ENCODE assay signal across 23 mouse cellular contexts in genomic region chr16:24607896-24608457, GRCm38 (mm10).
DNase-seq lines count a peak whose midpoint lies in the region; ATAC-seq lines count a peak whose summit lies in the region.
"Had no signal": no experiment of that assay in that cellular context is flagged by ENCODE, and none has a peak within 500 bp of the region (broad histone marks: within the 10 kb centered on the region; RNA-seq: fewer than 3 reads in every experiment).

No protein-coding gene starts in this region.

- H3K4me1 ChIP-seq in intestine, embryonic 14.5 days (replicated peaks; ENCODE audit: control insufficient read depth, insufficient read depth, low read length), result 0 out of 2 replicates have a peak, but pooled peaks cover 6% of the 10 kb centered on the region
- no peaks in the 10 kb centered on the region; the same call in 1 of the 2 replicates for H3K4me1 ChIP-seq in intestine, embryonic 16.5 days (ENCODE audit: control insufficient read depth, insufficient read depth, low read length)
- H3K4me1 ChIP-seq: embryonic facial prominence, embryonic 12.5 days; hindbrain, embryonic 10.5 days; midbrain, embryonic 10.5 days had no signal

- no peak for ATAC-seq in intestine, embryonic 14.5 days (replicated peaks; ENCODE audit: low FRiP score, low TSS enrichment, low read depth)
- ATAC-seq in intestine, embryonic 16.5 days, result no peak
- ATAC-seq: lung, postnatal 0 days; Patski had no signal

- 0 out of 2 replicates have a peak overlapping the region, but pooled peaks have one; percentile 3 for H3K27ac ChIP-seq in intestine, embryonic 14.5 days (ENCODE audit: low read depth)
- no peak overlapping the region for H3K27ac ChIP-seq in intestine, embryonic 16.5 days (ENCODE audit: low read length)
- H3K27ac ChIP-seq: embryonic facial prominence, embryonic 12.5 days; heart, adult 2 months; hindbrain, embryonic 10.5 days; left cerebral cortex, adult 2 months; midbrain, embryonic 10.5 days had no signal

- no peaks in the 10 kb centered on the region for H3K27me3 ChIP-seq in intestine, embryonic 14.5 days (replicated peaks; ENCODE audit: control insufficient read depth, insufficient read depth, low read length)
- no peaks in the 10 kb centered on the region for H3K27me3 ChIP-seq in intestine, embryonic 16.5 days (replicated peaks; ENCODE audit: control insufficient read depth, insufficient read depth, low read length)
- H3K27me3 ChIP-seq: embryonic facial prominence, embryonic 12.5 days; Patski had no signal

- H3K36me3 ChIP-seq in intestine, embryonic 14.5 days (ENCODE audit: control insufficient read depth, insufficient read depth, low read length), result peaks cover 12% of the 10 kb centered on the region
- H3K36me3 ChIP-seq in intestine, embryonic 16.5 days (ENCODE audit: control insufficient read depth, insufficient read depth, low read length), result no peaks in the 10 kb centered on the region
- H3K36me3 ChIP-seq: hindbrain, embryonic 10.5 days; midbrain, embryonic 10.5 days had no signal

- no peak overlapping the region for H3K9ac ChIP-seq in intestine, embryonic 14.5 days (ENCODE audit: low read length)
- H3K9ac ChIP-seq in intestine, embryonic 16.5 days (ENCODE audit: low read depth, low read length), result no peak overlapping the region
- H3K9ac ChIP-seq: embryonic facial prominence, embryonic 12.5 days had no signal

- H3K4me3 ChIP-seq in intestine, embryonic 14.5 days (ENCODE audit: low read depth, low read length), result no peak overlapping the region
- no peak overlapping the region for H3K4me3 ChIP-seq in intestine, embryonic 16.5 days (ENCODE audit: low read length)
- H3K4me3 ChIP-seq: embryonic facial prominence, embryonic 12.5 days; erythroblast, embryonic 14.5 days; heart, adult 2 months; hindbrain, embryonic 10.5 days; left cerebral cortex, adult 2 months; midbrain, embryonic 10.5 days had no signal

- DNase-seq in cerebellum, postnatal 10 days, result peak; percentile 25 to 29
- DNase-seq in cerebellum, adult 9-11 months, result no peak
- DNase-seq in intestine, embryonic 14.5 days (ENCODE audit: low spot score), result no peak
- DNase-seq in lung, postnatal 10 days, result peak; percentile 54
- no peak for DNase-seq in lung, postnatal 36 days
- DNase-seq in testis, postnatal 10 days (ENCODE audit: low spot score), result peak; percentile 55
- DNase-seq in testis, postnatal 14 days (ENCODE audit: low spot score), result no peak
- DNase-seq: adrenal gland, adult 8-10 months; cerebellum, adult 9-10 months; gastrocnemius, postnatal 14 days; heart, adult 2 months; kidney, adult 2 months; kidney, postnatal 36 days; layer of hippocampus, adult 9-11 months had no signal

- no peaks in the 10 kb centered on the region for H3K9me3 ChIP-seq in intestine, embryonic 14.5 days (ENCODE audit: control insufficient read depth, low read length)
- H3K9me3 ChIP-seq in intestine, embryonic 16.5 days (ENCODE audit: control insufficient read depth, low read length), result no peaks in the 10 kb centered on the region
- H3K9me3 ChIP-seq: embryonic facial prominence, embryonic 12.5 days; hindbrain, embryonic 10.5 days; midbrain, embryonic 10.5 days had no signal

- 74% methylated on average over 8 of the region's 8 CpGs for WGBS in intestine, embryonic 14.5 days
- WGBS in intestine, embryonic 16.5 days, result 73% methylated on average over 8 of the region's 8 CpGs

- no peak overlapping the region for H3K4me2 ChIP-seq in intestine, embryonic 14.5 days (ENCODE audit: low read length)
- no peak overlapping the region for H3K4me2 ChIP-seq in intestine, embryonic 16.5 days (ENCODE audit: low read depth, low read length)
- H3K4me2 ChIP-seq: embryonic facial prominence, embryonic 12.5 days; liver, embryonic 11.5 days had no signal

Comparison
In these comparisons a context has a peak if more than half of its experiments do, and no peak if none do; other contexts are left out.
1. DNase-seq: peak in cerebellum, postnatal 10 days (2 of 2), lung, postnatal 10 days (single experiment) and testis, postnatal 10 days (single experiment); none in cerebellum, adult 9-11 months (single experiment), intestine, embryonic 14.5 days (single experiment), lung, postnatal 36 days (single experiment) and testis, postnatal 14 days (single experiment).